Mouse (Mus musculus) heart, embryonic 16.5 days (tissue): ENCODE data around the gene Cpne6. TPM values are rescaled to one million over a fixed set of nuclear protein-coding genes. Genes with fewer than 3 reads are reported as not detected.

Experiments
- ATAC-seq: fragments of 200-750 bp; cut with Nextera tagmentation; replicated peaks from 2 replicates; pipeline ENCODE4 v1.8.0; 2017; ENCODE audit warnings: moderate number of reproducible peaks; ENCODE audit not compliant: insufficient read depth, low FRiP score; ENCODE audit errors: extremely low read depth
- H3K27ac ChIP-seq: fragments of 300-500 bp; sonication (generic); 2 replicates; pipeline ENCODE4 v1.5.1; 2014; ENCODE audit warnings: mild to moderate bottlenecking, low read length, control low read depth, moderate library complexity
- H3K27me3 ChIP-seq: fragments of 300-500 bp; sonication (generic); 2 replicates; pipeline ENCODE4 v1.6.1; 2014; ENCODE audit warnings: low read length, mixed read lengths; ENCODE audit not compliant: control insufficient read depth, insufficient read depth
- H3K36me3 ChIP-seq: fragments of 300-500 bp; sonication (generic); 2 replicates; pipeline ENCODE4 v1.6.1; 2014; ENCODE audit not compliant: control insufficient read depth, insufficient read depth
- H3K4me1 ChIP-seq: fragments of 300-500 bp; sonication (generic); 2 replicates; pipeline ENCODE4 v1.6.1; 2014; ENCODE audit warnings: low read length, mixed read lengths; ENCODE audit not compliant: control insufficient read depth, insufficient read depth
- H3K4me2 ChIP-seq: fragments of 300-500 bp; sonication (generic); 2 replicates; pipeline ENCODE4 v1.6.1; 2014; ENCODE audit warnings: low read depth, mild to moderate bottlenecking, control low read depth, low read length
- H3K4me3 ChIP-seq: fragments of 300-500 bp; sonication (generic); 2 replicates; pipeline ENCODE4 v1.5.1; 2014; ENCODE audit warnings: mild to moderate bottlenecking, control low read depth, low read length
- H3K9ac ChIP-seq: fragments of 300-500 bp; sonication (generic); 2 replicates; pipeline ENCODE4 v1.6.1; 2014; ENCODE audit warnings: low read length, control low read depth
- H3K9me3 ChIP-seq: fragments of 300-500 bp; sonication (generic); replicated peaks from 2 replicates; pipeline ENCODE4 v1.6.1; 2016; ENCODE audit warnings: low read length; ENCODE audit not compliant: control insufficient read depth
- WGBS: fragments of 180-500 bp; shearing (Covaris S2); extraction: QIAGEN DNeasy Blood & Tissue Kit; methylation state at CpG from one replicate; pipeline ENCODE4 v1.1.7; 2014; 5-methylcytosine and 5-hydroxymethylcytosine counted together
- polyA plus RNA-seq: library from polyadenylated mRNA; unstranded; fragments of >200 nt; fragmentation: Nextera tagmentation; extraction: Ambion mirVana; gene quantifications from 2 replicates; pipeline ENCODE4 v1.2.1, GENCODE M21; 2015

The Cpne6 gene
- polyA plus RNA-seq, 1 experiment from 2014 or later = 0.21 TPM

DNA sequence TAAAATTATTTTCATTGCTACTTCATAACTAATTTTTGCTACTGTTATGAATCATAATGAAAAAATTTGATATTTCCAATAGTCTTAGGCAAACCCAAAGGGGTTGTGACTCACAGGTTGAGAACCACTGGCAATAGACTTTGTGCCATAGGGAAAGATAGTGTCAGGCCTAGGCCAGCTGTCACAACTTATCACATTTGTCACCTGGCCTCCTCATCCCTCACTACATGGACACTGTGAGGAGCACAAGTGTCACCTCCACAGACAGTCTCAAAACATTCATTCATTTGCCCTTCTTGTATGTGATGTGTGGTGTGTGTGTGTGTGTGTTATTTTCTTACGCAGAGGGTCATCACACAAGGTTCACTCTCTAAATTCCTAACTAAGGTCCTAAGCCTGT lies 32.8 kb upstream of the Cpne6 start:
- H3K27ac ChIP-seq = no peak overlapping the region
- H3K4me2 ChIP-seq = no peak overlapping the region
- H3K27me3 ChIP-seq = no peaks in the 10 kb centered on the region
- ATAC-seq = no peak
- peaks cover 8% of the 10 kb centered on the region for H3K4me1 ChIP-seq
- H3K9ac ChIP-seq = no peak overlapping the region
- H3K4me3 ChIP-seq = no peak overlapping the region
- no peaks in the 10 kb centered on the region for H3K9me3 ChIP-seq
- 95% methylated on average over 1 of the region's 1 CpGs for WGBS
- H3K36me3 ChIP-seq = no peaks in the 10 kb centered on the region

DNA sequence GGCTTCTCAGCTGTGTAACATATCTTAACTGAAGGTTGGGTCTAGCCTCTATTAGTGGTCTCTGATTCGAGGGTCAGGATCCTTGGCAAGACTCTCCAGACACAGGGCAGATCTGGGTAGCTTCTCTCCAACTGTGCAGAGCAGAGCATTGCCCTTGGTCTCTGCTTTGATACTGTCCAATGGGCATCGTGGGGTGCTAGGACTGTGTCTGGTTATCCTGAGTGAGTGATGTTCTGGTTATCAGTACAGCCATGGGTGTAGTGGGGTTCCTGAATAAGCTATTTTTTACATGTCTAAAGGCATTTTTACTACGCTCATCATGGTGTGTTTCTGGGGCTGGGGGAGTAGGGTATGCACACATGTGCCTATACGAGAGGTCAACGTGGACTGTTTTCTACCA lies 32.4 kb upstream of the Cpne6 start:
- Histone ChIP-seq H3K9ac (no peak overlapping the region), H3K4me2 (peak overlapping the region; percentile 75), H3K4me1 (peaks cover 8% of the 10 kb centered on the region), H3K9me3 (no peaks in the 10 kb centered on the region), H3K27ac (no peak overlapping the region), H3K36me3 (no peaks in the 10 kb centered on the region), H3K27me3 (no peaks in the 10 kb centered on the region), H3K4me3 (no peak overlapping the region)
- ATAC-seq = no peak
- WGBS = 66% methylated on average over 5 of the region's 5 CpGs

DNA sequence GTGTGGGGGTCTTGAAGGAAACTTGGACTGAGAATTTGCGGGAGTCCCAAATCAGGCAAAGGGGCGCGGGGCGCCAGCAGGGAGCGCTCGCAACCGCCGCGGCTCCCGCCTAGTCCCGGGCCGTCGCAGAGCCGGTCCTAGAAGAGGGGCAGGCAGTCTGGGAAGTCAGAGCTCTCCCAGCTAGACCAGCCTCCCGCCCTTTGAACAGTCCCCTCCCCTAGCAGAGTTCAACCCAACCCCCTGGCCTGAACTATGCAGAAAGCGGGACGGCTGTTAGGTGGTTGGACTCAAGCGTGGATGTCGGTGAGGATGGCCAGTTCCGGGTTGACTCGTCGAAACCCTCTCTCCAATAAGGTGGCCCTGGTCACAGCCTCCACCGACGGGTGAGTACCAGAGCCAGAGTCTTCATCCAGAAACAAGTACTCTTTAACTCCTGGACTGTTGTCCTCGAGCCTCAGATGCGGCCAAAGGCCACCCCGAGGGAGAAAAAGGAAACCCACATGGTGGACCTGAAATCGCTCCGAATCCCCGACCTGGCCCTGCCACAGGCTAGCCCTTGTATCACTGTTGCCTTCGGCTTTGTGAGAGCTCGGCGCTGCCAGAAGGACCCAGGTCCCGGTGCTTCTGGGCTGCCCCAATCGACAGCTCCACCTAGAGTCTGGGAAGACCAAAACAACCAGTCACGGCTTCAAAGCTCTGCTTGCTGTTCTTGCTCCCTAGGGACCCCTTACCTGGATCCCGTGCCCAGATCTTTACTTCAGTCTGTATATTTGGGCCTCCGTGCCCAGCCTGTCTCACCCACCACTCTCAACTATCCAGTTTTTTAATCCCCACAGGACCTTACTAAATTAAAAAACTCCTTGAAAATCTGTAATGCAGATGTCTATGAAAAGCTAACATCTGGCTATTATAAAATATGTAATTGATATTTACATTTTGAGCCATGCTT lies 31.3 kb upstream of the Cpne6 start, which contains the start of gene Dhrs4:
Dhrs4 (plus strand) TSS at position 108 of the 949 bp plus-strand sequence.
- ATAC-seq = peak; percentile 95
- Histone ChIP-seq H3K9me3 (no peaks in the 10 kb centered on the region), H3K27ac (peak within 1 kb of the TSS; percentile 56), H3K4me1 (peaks cover 8% of the 10 kb centered on the region), H3K27me3 (no peaks in the 10 kb centered on the region), H3K4me2 (peak within 1 kb of the TSS; percentile 75), H3K9ac (peak within 1 kb of the TSS; percentile 77), H3K4me3 (peak within 1 kb of the TSS; percentile 78), H3K36me3 (no peaks in the 10 kb centered on the region)
- under 1% methylated on average over 38 of the region's 38 CpGs for WGBS

DNA sequence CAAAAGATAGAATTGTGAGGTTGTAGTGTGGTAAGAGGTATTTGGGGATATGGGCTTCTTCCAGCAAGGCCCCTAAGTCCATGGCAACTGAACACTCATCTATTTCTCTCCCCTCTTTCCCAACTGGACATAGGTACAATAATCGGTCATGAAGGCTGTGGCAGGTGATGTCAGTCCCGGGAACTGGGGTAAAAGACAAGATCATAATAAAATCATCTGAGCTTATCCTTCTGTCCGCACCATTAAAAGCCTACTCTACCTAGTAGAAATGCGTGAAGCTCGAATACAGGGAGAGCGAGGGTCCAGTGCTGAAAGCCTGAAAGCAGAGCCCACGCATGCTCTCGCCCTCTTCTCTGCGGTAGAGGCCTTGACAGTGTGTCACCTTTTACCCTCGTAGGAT lies 30.6 kb upstream of the Cpne6 start:
- no peak overlapping the region for H3K9ac ChIP-seq
- no peak overlapping the region for H3K4me3 ChIP-seq
- 89% methylated on average over 10 of the region's 10 CpGs for WGBS
- no peaks in the 10 kb centered on the region for H3K36me3 ChIP-seq
- no peak overlapping the region for H3K27ac ChIP-seq
- H3K27me3 ChIP-seq = no peaks in the 10 kb centered on the region
- peaks cover 8% of the 10 kb centered on the region for H3K4me1 ChIP-seq
- H3K4me2 ChIP-seq = no peak overlapping the region
- H3K9me3 ChIP-seq = no peaks in the 10 kb centered on the region
- ATAC-seq = no peak

DNA sequence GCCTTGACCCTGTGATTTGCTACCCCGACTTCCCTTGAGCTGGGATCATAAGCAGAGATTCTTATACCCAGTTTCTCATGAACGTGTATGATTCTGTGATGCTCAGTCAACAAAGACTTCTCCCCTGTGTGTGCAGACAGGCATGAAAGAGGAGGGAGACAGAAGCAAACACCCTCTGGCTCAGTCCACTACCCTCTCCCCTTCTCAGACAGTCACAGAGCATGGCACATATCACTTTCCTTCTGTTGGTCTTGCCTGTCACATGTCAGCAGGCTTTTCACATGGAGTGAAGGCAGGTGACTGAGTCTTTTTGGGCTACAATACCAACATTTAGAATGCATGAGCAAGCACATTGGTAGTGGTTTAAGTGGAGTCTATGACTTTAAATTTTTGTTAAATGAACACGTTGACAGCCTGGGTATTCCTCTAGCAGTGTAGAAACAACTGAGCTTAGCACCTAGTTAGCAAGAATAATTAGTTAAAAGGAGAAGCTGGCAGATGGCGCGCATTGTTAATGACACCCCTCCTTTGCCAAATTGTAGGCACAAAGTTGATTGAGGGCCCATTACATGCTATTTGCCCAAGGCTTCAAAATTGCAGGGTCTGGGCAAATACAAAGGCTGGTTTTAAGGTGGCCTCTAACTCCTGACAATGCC lies 25.7 kb upstream of the Cpne6 start:
- ATAC-seq = no peak
- Histone ChIP-seq H3K27me3 (no peaks in the 10 kb centered on the region), H3K9ac (no peak overlapping the region), H3K36me3 (peaks cover 7% of the 10 kb centered on the region), H3K9me3 (no peaks in the 10 kb centered on the region), H3K27ac (no peak overlapping the region), H3K4me2 (no peak overlapping the region), H3K4me1 (0 out of 2 replicates have a peak, but pooled peaks cover under 1% of the 10 kb centered on the region), H3K4me3 (no peak overlapping the region)
- WGBS = 75% methylated on average over 5 of the region's 5 CpGs

DNA sequence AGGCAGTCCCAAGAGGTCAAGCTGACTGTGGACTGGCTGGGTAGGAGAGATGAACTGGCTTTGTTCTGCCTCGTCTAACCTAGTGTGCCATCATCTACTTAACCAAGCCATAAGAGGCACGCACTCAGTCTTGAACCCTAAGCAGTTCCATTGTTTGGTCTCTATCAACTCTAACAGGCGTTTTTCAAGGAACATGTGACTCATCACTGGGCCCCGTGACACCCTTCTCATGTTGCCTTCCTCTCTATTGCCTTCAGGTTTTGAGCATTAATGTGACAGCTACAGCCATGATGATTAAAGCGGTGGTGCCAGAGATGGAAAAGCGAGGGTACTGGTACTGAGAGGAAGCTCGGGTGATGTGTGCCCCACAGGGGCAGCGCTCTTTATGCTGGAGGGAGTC lies 23.4 kb upstream of the Cpne6 start:
- Histone ChIP-seq H3K9ac (no peak overlapping the region), H3K4me1 (peaks cover 5% of the 10 kb centered on the region), H3K27me3 (no peaks in the 10 kb centered on the region), H3K4me2 (no peak overlapping the region), H3K27ac (no peak overlapping the region), H3K4me3 (no peak overlapping the region), H3K36me3 (peaks cover 7% of the 10 kb centered on the region), H3K9me3 (no peaks in the 10 kb centered on the region)
- ATAC-seq = no peak
- 80% methylated on average over 8 of the region's 8 CpGs for WGBS

DNA sequence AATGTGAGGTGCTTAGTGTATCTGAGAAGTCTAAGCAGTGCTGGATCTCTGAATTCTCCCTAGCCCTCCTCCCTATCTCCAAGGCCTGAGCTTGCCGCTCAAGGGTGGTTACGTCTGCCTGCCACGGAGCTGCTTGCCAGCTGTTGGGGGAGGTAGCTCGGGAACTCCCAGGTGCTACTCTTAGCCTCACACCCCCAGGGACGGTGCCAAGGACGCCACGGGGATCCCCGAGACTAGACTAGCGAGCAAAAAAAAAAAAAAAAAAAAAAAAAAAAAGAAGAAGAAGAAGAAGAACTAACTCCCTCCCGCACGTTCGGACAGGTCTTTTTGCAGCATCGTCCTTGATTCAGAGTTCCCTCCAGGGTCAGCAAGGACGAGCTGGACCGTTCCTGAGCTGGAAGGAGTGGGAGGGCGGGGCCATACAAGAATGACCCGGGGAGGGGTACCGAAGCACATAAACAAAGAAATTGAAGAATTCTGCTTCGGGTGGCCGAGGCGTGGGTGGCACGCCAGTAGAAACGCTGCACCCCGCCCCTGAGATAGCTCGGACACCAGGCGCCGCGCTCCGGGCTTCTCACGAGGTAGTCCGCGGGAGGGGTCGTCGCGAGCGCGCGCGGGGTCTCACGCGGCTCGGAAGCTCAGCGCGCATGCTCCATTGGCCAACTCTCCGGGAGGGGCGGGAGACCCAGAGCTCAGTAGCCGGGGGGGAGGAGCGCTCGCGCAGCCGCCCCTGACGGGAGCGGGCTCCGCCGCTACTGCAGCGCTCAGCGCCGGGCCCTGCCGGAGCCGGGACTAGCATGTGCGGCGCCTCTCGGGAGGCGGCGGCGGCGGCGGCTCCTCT lies 19.7 kb upstream of the Cpne6 start, which contains the start of gene Carmil3:
Carmil3 (plus strand) TSS at position 291 of the 841 bp plus-strand sequence.
- peaks cover 5% of the 10 kb centered on the region for H3K36me3 ChIP-seq
- H3K27ac ChIP-seq = peak within 1 kb of the TSS; percentile 47
- ATAC-seq = peak; percentile 82

DNA sequence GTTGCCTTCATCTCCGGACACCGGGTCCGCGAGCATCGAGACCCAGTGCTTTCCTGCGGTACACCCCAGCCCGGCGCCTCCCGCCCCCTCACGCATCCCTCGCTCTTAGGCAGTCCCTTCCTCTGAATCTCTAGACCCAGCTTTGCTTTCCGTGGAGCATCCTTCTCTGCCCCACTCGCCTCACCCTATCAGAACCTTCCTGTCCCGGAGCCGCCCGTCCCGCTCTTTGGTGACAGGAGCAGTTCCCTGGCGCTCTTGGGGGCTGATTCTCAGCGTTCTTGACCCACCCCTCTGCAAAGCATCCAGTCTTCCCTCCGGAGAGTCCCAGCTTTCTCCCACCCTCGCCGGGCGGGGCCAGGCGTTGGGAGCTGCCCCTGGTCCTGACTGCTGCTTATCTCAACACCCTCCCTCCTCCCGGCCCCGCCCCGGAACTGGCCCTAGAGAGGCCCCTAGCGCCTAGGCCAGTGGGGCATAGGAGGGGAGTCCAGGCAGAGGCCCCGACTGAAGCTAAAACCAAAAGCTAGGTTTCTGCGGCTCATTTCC lies 18.9 kb upstream of the Cpne6 start:
- Histone ChIP-seq H3K27ac (peak overlapping the region; percentile 47), H3K9me3 (no peaks in the 10 kb centered on the region), H3K4me1 (peaks cover 10% of the 10 kb centered on the region), H3K9ac (peak overlapping the region; percentile 74), H3K27me3 (no peaks in the 10 kb centered on the region; the same call in 1 of the 2 replicates), H3K4me2 (peak overlapping the region; percentile 90), H3K36me3 (no peaks in the 10 kb centered on the region; the same call in 1 of the 2 replicates), H3K4me3 (peak overlapping the region; percentile 76)
- under 1% methylated on average over 30 of the region's 30 CpGs for WGBS
- peak; percentile 73 for ATAC-seq

More for the DNA sequence above, 19.7 kb upstream of the Cpne6 start, which contains the start of gene Carmil3:
- H3K4me2 ChIP-seq = peak within 1 kb of the TSS; percentile 90
- H3K4me1 ChIP-seq = peaks cover 6% of the 10 kb centered on the region
- no peaks in the 10 kb centered on the region for H3K9me3 ChIP-seq
- peak within 1 kb of the TSS; percentile 74 for H3K9ac ChIP-seq
- H3K27me3 ChIP-seq = no peaks in the 10 kb centered on the region; the same call in 1 of the 2 replicates
- peak within 1 kb of the TSS; percentile 76 for H3K4me3 ChIP-seq
- WGBS = under 1% methylated on average over 67 of the region's 68 CpGs
